Mouse (Mus musculus) embryonic facial prominence, embryonic 15.5 days (tissue): ENCODE measurements around the gene Gm40460. TPM values are rescaled to one million over a fixed set of nuclear protein-coding genes. Genes with fewer than 3 reads are reported as not detected.
"Not testable (repeated sequence)": the region's sequence is repeated elsewhere in the genome, so short reads cannot be mapped to it uniquely, and the experiment has no call there.

ENCODE experiments used
- ATAC-seq: fragments of 200-750 bp; cut with Nextera tagmentation; 2 replicates; pipeline ENCODE4 v1.8.0; 2017; ENCODE audit warnings: low read depth, moderate TSS enrichment; ENCODE audit not compliant: insufficient number of reproducible peaks, low FRiP score, low TSS enrichment
- H3K27ac ChIP-seq: fragments of 300-500 bp; sonication (generic); replicated peaks from 2 replicates; pipeline ENCODE4 v1.5.1; 2015; ENCODE audit warnings: mild to moderate bottlenecking, inconsistent platforms
- H3K27me3 ChIP-seq: fragments of 300-500 bp; sonication (generic); 2 replicates; pipeline ENCODE4 v1.6.1; 2015; ENCODE audit warnings: inconsistent platforms
- H3K36me3 ChIP-seq: fragments of 300-500 bp; sonication (generic); 2 replicates; pipeline ENCODE4 v1.6.1; 2015; ENCODE audit warnings: mild to moderate bottlenecking, inconsistent platforms
- H3K4me1 ChIP-seq: fragments of 300-500 bp; sonication (generic); 2 replicates; pipeline ENCODE4 v1.6.1; 2015; ENCODE audit warnings: inconsistent platforms
- H3K4me2 ChIP-seq: fragments of 300-500 bp; sonication (generic); replicated peaks from 2 replicates; pipeline ENCODE4 v1.6.1; 2015; ENCODE audit warnings: mild to moderate bottlenecking, inconsistent platforms
- H3K4me3 ChIP-seq: fragments of 300-500 bp; sonication (generic); replicated peaks from 2 replicates; pipeline ENCODE4 v1.5.1; 2015; ENCODE audit warnings: mild to moderate bottlenecking, inconsistent platforms
- H3K9ac ChIP-seq: fragments of 300-500 bp; sonication (generic); 2 replicates; pipeline ENCODE4 v1.6.1; 2015; ENCODE audit warnings: inconsistent platforms
- H3K9me3 ChIP-seq: fragments of 300-500 bp; sonication (generic); replicated peaks from 2 replicates; pipeline ENCODE4 v1.6.1; 2016; ENCODE audit warnings: inconsistent platforms
- WGBS: fragments of 180-500 bp; shearing (Covaris S2); methylation state at CpG from one replicate; pipeline ENCODE4 v1.1.7; 2015; 5-methylcytosine and 5-hydroxymethylcytosine counted together
- polyA plus RNA-seq: library from polyadenylated mRNA; unstranded; fragments of >200 nt; fragmentation: Nextera tagmentation; extraction: Ambion mirVana; gene quantifications from 2 replicates; pipeline ENCODE4 v1.2.1, GENCODE M21; 2015

Gene Gm40460
- polyA plus RNA-seq = 0.40 and 1.0 TPM in 2 replicates

- Histone ChIP-seq H3K27me3 (no peaks in the 10 kb centered on the region), H3K4me1 (no peaks in the 10 kb centered on the region), H3K27ac (no peak within 1 kb of the TSS), H3K4me2 (no peak within 1 kb of the TSS), H3K9me3 (no peaks in the 10 kb centered on the region), H3K9ac (no peak within 1 kb of the TSS), H3K36me3 (no peaks in the 10 kb centered on the region), H3K4me3 (no peak within 1 kb of the TSS)
- ATAC-seq = no peak
- WGBS = 50% methylated on average over 2 of the region's 2 CpGs
Observed at GRCm38 (mm10) chr7:142240978-142241377, at the start of gene Gm40460. Gm40460 (minus strand) TSS chr7:142241078.

GRCm38 (mm10) chr7:142285910-142286612 lies 45.2 kb upstream of the Gm40460 start:
- not testable (repeated sequence) for H3K4me1 ChIP-seq, H3K27me3 ChIP-seq, H3K9ac ChIP-seq, H3K4me2 ChIP-seq, H3K4me3 ChIP-seq, H3K36me3 ChIP-seq, H3K9me3 ChIP-seq, ATAC-seq, H3K27ac ChIP-seq
- WGBS = 70% methylated on average over 9 of the region's 9 CpGs

- H3K36me3 ChIP-seq = no peaks in the 10 kb centered on the region
- H3K27ac ChIP-seq = no peak overlapping the region
- peak overlapping the region; percentile 52 for H3K4me3 ChIP-seq
- peaks cover 8% of the 10 kb centered on the region for H3K27me3 ChIP-seq
- H3K4me2 ChIP-seq = peak overlapping the region; percentile 60
- H3K9me3 ChIP-seq = no peaks in the 10 kb centered on the region
- H3K4me1 ChIP-seq = peaks cover 7% of the 10 kb centered on the region; the same call in 1 of the 2 replicates
- 0 out of 2 replicates have a peak, but pooled peaks have one; percentile 61 for ATAC-seq
- WGBS = 20% methylated on average over 23 of the region's 23 CpGs
- H3K9ac ChIP-seq = no peak overlapping the region
Observed at GRCm38 (mm10) chr7:142285130-142285835, 44.4 kb upstream of the Gm40460 start.

GRCm38 (mm10) chr7:142284615-142285080 lies 43.8 kb upstream of the Gm40460 start:
- peaks cover 7% of the 10 kb centered on the region; the same call in 1 of the 2 replicates for H3K4me1 ChIP-seq
- WGBS = under 1% methylated on average over 19 of the region's 19 CpGs
- no peaks in the 10 kb centered on the region for H3K36me3 ChIP-seq
- peak overlapping the region; percentile 52 for H3K4me3 ChIP-seq
- H3K9ac ChIP-seq = peak overlapping the region; percentile 69
- ATAC-seq = peak; percentile 76; the same call in 1 of the 2 replicates
- H3K27me3 ChIP-seq = peaks cover 8% of the 10 kb centered on the region
- peak overlapping the region; percentile 90 for H3K27ac ChIP-seq
- no peaks in the 10 kb centered on the region for H3K9me3 ChIP-seq
- H3K4me2 ChIP-seq = peak overlapping the region; percentile 60

- H3K4me1 ChIP-seq = peaks cover 7% of the 10 kb centered on the region; the same call in 1 of the 2 replicates
- no peaks in the 10 kb centered on the region for H3K9me3 ChIP-seq
- H3K27me3 ChIP-seq = peaks cover 8% of the 10 kb centered on the region
- H3K4me3 ChIP-seq = peak overlapping the region; percentile 52
- H3K36me3 ChIP-seq = no peaks in the 10 kb centered on the region
- peak; percentile 86 for ATAC-seq
- H3K9ac ChIP-seq = peak overlapping the region; percentile 69
- WGBS = 0% methylated on average over 38 of the region's 38 CpGs
- H3K4me2 ChIP-seq = peak overlapping the region; percentile 60
- peak overlapping the region; percentile 90 for H3K27ac ChIP-seq
Observed at GRCm38 (mm10) chr7:142284023-142284591, 43.2 kb upstream of the Gm40460 start.

- not testable (repeated sequence) for H3K27me3 ChIP-seq, H3K4me3 ChIP-seq, H3K4me1 ChIP-seq, H3K9me3 ChIP-seq, H3K9ac ChIP-seq, H3K36me3 ChIP-seq, H3K27ac ChIP-seq, H3K4me2 ChIP-seq, ATAC-seq
- 33% methylated on average over 2 of the region's 2 CpGs for WGBS
Observed at GRCm38 (mm10) chr7:142282847-142283246, 42.0 kb upstream of the Gm40460 start.

- not testable (repeated sequence) for ATAC-seq, H3K27me3 ChIP-seq, H3K9ac ChIP-seq, H3K9me3 ChIP-seq, H3K4me3 ChIP-seq, H3K27ac ChIP-seq, H3K4me2 ChIP-seq, H3K4me1 ChIP-seq, H3K36me3 ChIP-seq
- 54% methylated on average over 1 of the region's 1 CpGs for WGBS
Observed at GRCm38 (mm10) chr7:142279291-142279690, 38.4 kb upstream of the Gm40460 start.

GRCm38 (mm10) chr7:142278183-142278582 lies 37.3 kb upstream of the Gm40460 start:
- H3K4me1 ChIP-seq, H3K36me3 ChIP-seq, H3K9me3 ChIP-seq, ATAC-seq, H3K4me2 ChIP-seq, H3K4me3 ChIP-seq, H3K27me3 ChIP-seq, H3K27ac ChIP-seq, H3K9ac ChIP-seq: not testable (repeated sequence)
- WGBS = 0% methylated on average over 3 of the region's 3 CpGs

- H3K36me3 ChIP-seq, H3K4me1 ChIP-seq, H3K27ac ChIP-seq, H3K4me2 ChIP-seq, H3K9ac ChIP-seq, H3K9me3 ChIP-seq, ATAC-seq, H3K4me3 ChIP-seq, H3K27me3 ChIP-seq: not testable (repeated sequence)
Observed at GRCm38 (mm10) chr7:142274263-142274662, 33.4 kb upstream of the Gm40460 start, which contains the start of gene Gm4559. Gm4559 (minus strand) TSS chr7:142274363.

- H3K27ac ChIP-seq, H3K27me3 ChIP-seq, ATAC-seq, H3K4me3 ChIP-seq, H3K36me3 ChIP-seq, H3K9me3 ChIP-seq, H3K4me1 ChIP-seq, H3K9ac ChIP-seq, H3K4me2 ChIP-seq: not testable (repeated sequence)
- WGBS = 36% methylated on average over 1 of the region's 1 CpGs
Observed at GRCm38 (mm10) chr7:142258254-142258653, 17.4 kb upstream of the Gm40460 start, which contains the start of gene Gm2431. Gm2431 (minus strand) TSS chr7:142258354.

- no peak for ATAC-seq
- Histone ChIP-seq H3K4me2 (no peak overlapping the region), H3K4me3 (no peak overlapping the region), H3K9me3 (no peaks in the 10 kb centered on the region), H3K36me3 (no peaks in the 10 kb centered on the region), H3K27ac (no peak overlapping the region), H3K27me3 (0 out of 2 replicates have a peak, but pooled peaks cover 7% of the 10 kb centered on the region), H3K9ac (no peak overlapping the region), H3K4me1 (no peaks in the 10 kb centered on the region)
- WGBS = 1% methylated on average over 2 of the region's 2 CpGs
Observed at GRCm38 (mm10) chr7:142255517-142255916, 14.6 kb upstream of the Gm40460 start.
